Mouse (Mus musculus) pancreas, adult 10 weeks (tissue): Measurements from ENCODE around the gene Psat1. TPM values are rescaled to one million over a fixed set of nuclear protein-coding genes. Genes with fewer than 3 reads are reported as not detected.

Experiments
- polyA plus RNA-seq: library from polyadenylated mRNA; stranded (reverse); fragments of 350-450 nt; fragmentation: Illumina TruSeq; extraction: RNeasy Lipid Tissue Mini Kit (QIAGEN cat#74804); gene quantifications from one replicate; pipeline ENCODE4 v1.2.3, GENCODE M21; 2015; ENCODE audit warnings: low read depth, low replicate concordance; ENCODE audit not compliant: insufficient read depth

Psat1 gene
- 15.8 TPM for polyA plus RNA-seq

DNA sequence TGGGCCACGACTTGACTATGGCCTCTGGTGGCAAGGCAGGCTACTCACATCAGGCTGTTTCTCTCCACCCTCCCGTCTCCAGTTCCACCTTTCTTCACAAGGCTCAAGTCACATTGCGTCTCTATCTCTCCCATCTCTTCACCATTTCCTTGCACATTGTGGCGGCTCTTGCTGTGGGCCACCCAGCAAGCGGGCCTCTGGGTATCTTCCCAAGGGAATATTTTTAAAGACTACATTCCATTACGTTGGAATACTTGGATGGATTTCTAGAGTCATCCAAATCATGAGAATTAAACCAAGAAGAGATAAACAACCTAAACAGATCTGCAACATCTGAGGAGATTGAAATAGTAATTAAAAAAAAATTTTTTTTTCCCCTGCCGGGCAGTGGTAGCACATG lies at the start of gene Psat1:
TSS of gene Psat1 (minus strand) at position 101 of the 400 bp plus-strand sequence.

DNA sequence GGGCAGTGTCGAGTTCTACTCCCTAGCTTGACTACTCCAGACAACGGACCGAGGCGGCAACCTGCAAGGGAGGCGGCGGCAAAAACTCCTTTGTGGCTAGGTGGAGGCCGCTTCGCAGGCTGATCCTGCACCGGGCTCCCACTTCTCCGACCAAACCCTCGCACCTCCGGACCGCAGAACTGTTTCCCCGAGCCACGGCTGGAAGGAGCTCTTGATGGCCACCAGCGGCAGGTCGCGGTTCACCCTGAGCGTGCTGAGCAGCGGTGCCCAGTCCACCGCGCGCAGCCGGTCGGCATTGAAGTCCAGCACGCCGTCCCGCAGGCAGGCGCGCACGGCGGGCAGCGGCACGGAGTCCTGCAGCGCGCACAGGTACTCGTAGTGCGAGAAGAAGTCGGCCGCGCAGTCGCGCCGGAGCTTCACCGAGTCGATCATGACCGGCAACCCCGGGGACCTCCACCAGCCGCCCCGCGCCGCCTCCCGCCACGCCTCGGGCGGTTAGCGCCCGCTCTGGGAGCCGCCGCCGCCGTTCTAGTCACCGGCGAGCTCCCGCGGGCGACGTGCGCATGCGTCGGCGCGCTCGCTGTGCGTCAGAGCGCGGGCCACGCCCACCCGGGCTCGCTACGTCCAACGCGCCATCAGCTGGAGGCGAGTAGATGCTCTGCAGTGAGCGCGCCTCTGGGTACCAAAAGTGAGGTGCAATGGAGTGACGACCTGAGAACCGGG lies 37.5 kb upstream of the Psat1 start, which contains the start of gene Cep78:
TSS of gene Cep78 (minus strand) at position 541 of the 723 bp plus-strand sequence.

Other genes with a start within 250 kb of the Psat1 start
- 3.5 TPM for gene Cep78, start 37.7 kb upstream of the Psat1 start, polyA plus RNA-seq
- 9.1 TPM for gene Gnaq, start 185.5 kb upstream of the Psat1 start, polyA plus RNA-seq